Mouse (Mus musculus) megakaryocyte, embryonic 14.5 days (primary cell): Measurements from ENCODE around the gene Nkain4. TPM values are rescaled to one million over a fixed set of nuclear protein-coding genes. Genes with fewer than 3 reads are reported as not detected.

Experiments
- H3K27me3 ChIP-seq: replicated peaks from 2 replicates; pipeline ENCODE3; 2012; ENCODE audit warnings: inconsistent platforms
- H3K36me3 ChIP-seq: replicated peaks from 2 replicates; pipeline ENCODE3; 2012; ENCODE audit warnings: low read length, inconsistent platforms, mixed read lengths
- H3K4me1 ChIP-seq: 2 replicates; pipeline ENCODE4 v1.6.1; 2012; ENCODE audit warnings: inconsistent platforms
- H3K4me3 ChIP-seq: replicated peaks from 2 replicates; pipeline ENCODE3; 2012; ENCODE audit warnings: moderate library complexity, mild to moderate bottlenecking, inconsistent platforms
- H3K9me3 ChIP-seq: 2 replicates; pipeline ENCODE4 v1.6.1; 2012; ENCODE audit warnings: inconsistent platforms
- FLI1 ChIP-seq: IDR thresholded peaks from 2 replicates; pipeline ENCODE4 v1.6.1; 2012; ENCODE audit warnings: low read length, inconsistent platforms, mixed read lengths
- GATA1 ChIP-seq: IDR thresholded peaks from 3 replicates; pipeline ENCODE4 v1.6.1; 2012; ENCODE audit warnings: mixed read lengths, low read length, inconsistent platforms, borderline replicate concordance
- polyA plus RNA-seq: library from polyadenylated mRNA; stranded (reverse); fragments of >175 nt; gene quantifications from 2 replicates; pipeline ENCODE4 v1.2.3, GENCODE M21; 2012; ENCODE audit warnings: low replicate concordance; ENCODE audit not compliant: insufficient read depth

Nkain4 gene
- polyA plus RNA-seq, result not detected in 2 replicates

DNA sequence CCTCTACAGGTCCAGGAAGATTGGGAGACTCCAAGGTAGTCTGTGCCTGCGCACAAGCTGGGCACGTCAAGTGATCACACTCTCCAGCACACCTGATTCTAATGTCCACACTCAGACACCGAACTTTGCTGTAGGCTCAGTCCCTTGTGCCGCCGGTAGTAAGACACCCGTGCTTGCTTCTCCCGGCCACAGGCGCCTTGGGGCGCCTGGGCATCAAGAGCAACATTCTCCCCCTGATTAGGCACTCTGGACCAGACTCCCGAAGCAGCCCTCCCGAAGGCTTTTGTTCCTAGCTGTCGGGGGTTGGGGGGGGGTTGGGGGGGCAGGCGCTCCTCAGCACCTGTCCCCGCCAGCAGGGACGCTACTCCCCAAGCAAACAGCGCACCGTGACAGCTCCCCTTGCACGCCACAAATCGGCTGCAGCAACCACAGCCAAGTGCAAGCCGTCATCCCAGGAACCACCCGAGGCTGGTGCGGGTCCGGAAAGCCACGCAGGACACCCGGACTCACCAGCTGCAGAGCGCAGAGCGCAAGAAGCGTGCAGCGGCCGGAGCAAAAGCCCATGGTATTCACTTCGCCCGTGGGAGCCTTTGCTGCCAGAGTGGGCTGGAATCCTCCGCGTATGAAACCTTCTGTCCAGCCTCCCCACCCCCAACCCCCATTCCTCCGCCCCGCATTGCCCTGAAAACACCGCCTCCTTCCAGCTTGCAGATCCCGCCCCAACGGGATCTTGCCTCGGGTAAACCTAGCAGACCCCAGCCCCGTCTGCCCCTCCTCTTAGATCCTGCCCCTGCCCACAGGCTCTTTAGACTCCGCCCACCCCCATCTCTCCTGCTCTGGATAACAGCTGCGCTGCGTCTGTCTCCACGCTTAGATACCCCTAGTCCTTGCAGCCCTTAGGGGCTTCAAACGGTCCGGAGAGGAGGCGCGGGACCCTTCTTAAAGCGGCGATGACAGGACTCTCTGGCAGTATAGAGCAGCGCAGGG lies at the start of gene Nkain4:
Gene Nkain4, minus strand, starts transcription at position 639 of the 987 bp plus-strand sequence.
- Histone ChIP-seq H3K27me3 (peaks cover 88% of the 10 kb centered on the region), H3K4me1 (peaks cover 18% of the 10 kb centered on the region), H3K4me3 (peak within 1 kb of the TSS; percentile 46), H3K9me3 (no peaks in the 10 kb centered on the region), H3K36me3 (no peaks in the 10 kb centered on the region)
- TF ChIP-seq GATA1 (no peak), FLI1 (no peak)

- H3K27me3 ChIP-seq, result peaks cover 48% of the 10 kb centered on the region
- H3K9me3 ChIP-seq, result no peaks in the 10 kb centered on the region
- no peak overlapping the region for H3K4me3 ChIP-seq
- no peak for TF ChIP-seq FLI1
- TF ChIP-seq GATA1, result no peak
- peaks cover 4% of the 10 kb centered on the region for H3K36me3 ChIP-seq
- H3K4me1 ChIP-seq, result no peaks in the 10 kb centered on the region
These were observed 42.4 kb upstream of the Nkain4 start for GRCm38 (mm10) chr2:180996905-180997304.

- H3K36me3 ChIP-seq, result peaks cover 4% of the 10 kb centered on the region
- no peak overlapping the region for H3K4me3 ChIP-seq
- no peak for TF ChIP-seq GATA1
- TF ChIP-seq FLI1, result no peak
- no peaks in the 10 kb centered on the region for H3K9me3 ChIP-seq
- no peaks in the 10 kb centered on the region for H3K4me1 ChIP-seq
- peaks cover 44% of the 10 kb centered on the region for H3K27me3 ChIP-seq
These were observed 41.9 kb upstream of the Nkain4 start for GRCm38 (mm10) chr2:180996436-180996835.

DNA sequence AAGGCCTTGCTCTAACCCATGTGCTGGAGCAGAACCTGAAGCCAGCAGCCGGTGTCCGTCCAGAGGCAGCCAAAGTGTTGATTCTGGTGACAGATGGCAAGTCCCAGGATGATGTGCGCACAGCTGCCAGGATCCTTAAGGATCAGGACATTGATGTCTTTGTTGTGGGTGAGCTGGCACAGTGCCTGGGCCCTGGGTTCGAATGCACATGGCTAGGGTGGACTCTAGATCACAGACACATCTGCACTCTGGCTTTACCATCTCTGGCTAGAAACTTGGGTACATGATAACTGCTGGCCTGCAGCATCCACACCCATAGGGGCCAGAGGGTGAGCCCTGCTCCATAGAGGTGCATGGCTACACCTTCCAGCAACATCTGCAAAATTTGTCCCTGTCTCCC lies 41.0 kb upstream of the Nkain4 start:
- H3K4me1 ChIP-seq, result no peaks in the 10 kb centered on the region
- H3K4me3 ChIP-seq, result no peak overlapping the region
- H3K9me3 ChIP-seq, result no peaks in the 10 kb centered on the region
- peaks cover 39% of the 10 kb centered on the region for H3K27me3 ChIP-seq
- peaks cover 4% of the 10 kb centered on the region for H3K36me3 ChIP-seq
- no peak for TF ChIP-seq FLI1
- TF ChIP-seq GATA1, result no peak

DNA sequence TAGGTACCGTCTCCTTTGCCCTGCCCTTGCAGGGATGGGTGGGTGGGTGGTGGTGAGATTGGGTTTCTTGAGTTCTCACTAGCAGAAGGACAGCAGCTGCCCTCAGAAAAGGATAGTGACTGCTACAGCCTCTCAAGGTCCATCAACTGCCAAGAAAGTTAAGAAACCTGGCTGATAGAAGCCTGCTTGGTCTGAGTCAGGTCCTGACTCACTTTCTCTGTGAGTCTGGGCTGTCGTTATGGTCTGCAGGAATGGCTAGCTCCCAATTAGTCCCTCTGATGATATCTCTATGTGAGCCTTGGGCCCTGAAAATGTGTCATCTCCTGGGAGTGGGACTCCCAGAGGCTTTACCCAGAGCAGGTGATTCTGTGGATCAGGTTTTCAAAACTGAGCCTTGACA lies 39.9 kb upstream of the Nkain4 start:
- TF ChIP-seq FLI1 (no peak), GATA1 (no peak)
- peaks cover 29% of the 10 kb centered on the region for H3K27me3 ChIP-seq
- H3K4me3 ChIP-seq, result no peak overlapping the region
- no peaks in the 10 kb centered on the region for H3K4me1 ChIP-seq
- no peaks in the 10 kb centered on the region for H3K9me3 ChIP-seq
- peaks cover 4% of the 10 kb centered on the region for H3K36me3 ChIP-seq

- no peak for TF ChIP-seq FLI1
- TF ChIP-seq GATA1, result no peak
- H3K27me3 ChIP-seq, result peaks cover 5% of the 10 kb centered on the region
- peaks cover 9% of the 10 kb centered on the region for H3K36me3 ChIP-seq
- H3K4me3 ChIP-seq, result no peak overlapping the region
- H3K9me3 ChIP-seq, result no peaks in the 10 kb centered on the region
- H3K4me1 ChIP-seq, result no peaks in the 10 kb centered on the region
These were observed 35.8 kb upstream of the Nkain4 start for GRCm38 (mm10) chr2:180990347-180990746.

DNA sequence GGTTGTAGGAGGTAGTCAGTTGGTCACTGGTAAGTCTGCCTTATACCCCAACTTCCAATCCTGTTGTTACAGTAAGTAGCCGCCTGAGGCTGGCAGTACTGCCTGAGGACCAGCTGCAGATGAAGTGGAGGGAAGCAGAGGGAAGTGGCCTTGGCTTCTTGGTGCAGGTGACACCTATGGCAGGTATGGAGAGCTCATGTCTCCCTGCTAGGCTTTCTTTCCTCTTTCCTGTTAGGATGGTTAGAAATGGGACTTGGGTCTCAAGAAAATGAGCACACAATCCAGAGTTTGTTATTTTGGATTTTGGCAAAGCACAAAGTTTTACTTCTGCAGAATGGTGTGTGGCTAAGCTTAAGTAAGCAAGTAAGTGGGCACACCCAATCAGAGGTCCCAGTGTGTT lies 34.4 kb upstream of the Nkain4 start:
- TF ChIP-seq FLI1 (no peak), GATA1 (no peak)
- no peaks in the 10 kb centered on the region for H3K9me3 ChIP-seq
- no peaks in the 10 kb centered on the region for H3K27me3 ChIP-seq
- peaks cover 22% of the 10 kb centered on the region for H3K36me3 ChIP-seq
- no peak overlapping the region for H3K4me3 ChIP-seq
- H3K4me1 ChIP-seq, result peaks cover 4% of the 10 kb centered on the region

- Histone ChIP-seq H3K4me1 (peaks cover 9% of the 10 kb centered on the region), H3K27me3 (no peaks in the 10 kb centered on the region), H3K9me3 (no peaks in the 10 kb centered on the region), H3K36me3 (peaks cover 27% of the 10 kb centered on the region), H3K4me3 (no peak overlapping the region)
- TF ChIP-seq FLI1 (no peak), GATA1 (no peak)
These were observed 33.9 kb upstream of the Nkain4 start for GRCm38 (mm10) chr2:180988347-180988913.

DNA sequence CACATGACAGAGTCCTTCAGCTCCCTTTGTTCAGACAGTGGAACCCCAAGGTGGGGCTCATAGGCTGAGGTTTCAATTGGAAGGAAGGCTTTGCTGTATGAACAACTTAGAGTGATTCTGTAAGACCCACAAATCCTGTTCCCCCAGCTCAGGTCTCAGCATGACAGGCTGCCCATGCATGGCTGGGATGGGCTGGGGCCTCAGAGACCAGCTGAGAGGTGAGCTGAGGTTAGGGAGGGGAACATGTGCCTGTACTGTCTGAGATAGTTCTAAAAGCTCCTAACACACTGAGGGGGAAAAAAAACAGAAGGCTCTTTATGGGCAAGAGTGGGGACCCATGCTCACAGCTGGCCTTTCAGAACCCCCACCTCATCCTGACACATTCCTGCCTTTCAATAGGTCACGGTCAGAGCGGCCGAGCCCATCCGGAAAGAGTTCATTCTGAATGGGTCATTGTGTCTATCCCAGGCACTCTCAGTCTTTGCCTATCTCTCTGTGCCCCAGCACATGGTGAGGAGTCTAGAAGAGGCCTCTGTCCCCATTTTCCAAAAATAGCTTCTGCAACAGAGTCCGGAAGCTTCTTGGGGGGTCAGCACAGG lies 33.0 kb upstream of the Nkain4 start:
- Histone ChIP-seq H3K9me3 (no peaks in the 10 kb centered on the region), H3K36me3 (peaks cover 34% of the 10 kb centered on the region), H3K4me1 (peaks cover 18% of the 10 kb centered on the region), H3K4me3 (no peak overlapping the region), H3K27me3 (no peaks in the 10 kb centered on the region)
- TF ChIP-seq GATA1 (no peak), FLI1 (no peak)

DNA sequence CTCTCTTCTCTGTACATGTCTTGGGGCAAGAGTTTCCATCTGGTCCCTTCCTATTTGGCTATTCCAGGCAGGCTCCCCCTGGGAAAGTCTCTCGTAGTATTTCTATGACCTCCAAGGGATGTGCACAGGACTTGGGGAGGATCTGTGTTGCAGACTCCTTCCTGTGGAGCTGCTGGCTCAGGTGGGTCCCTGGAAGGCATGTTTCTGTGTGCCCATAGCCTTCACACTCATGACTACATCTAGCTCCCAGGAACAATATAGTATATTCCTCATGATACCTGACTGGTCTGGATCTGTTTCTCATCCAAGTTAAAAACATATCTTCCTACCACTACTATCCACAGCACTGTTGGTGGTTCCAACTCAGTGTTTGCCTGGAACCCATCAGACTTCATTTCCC lies 32.5 kb upstream of the Nkain4 start:
- Histone ChIP-seq H3K9me3 (no peaks in the 10 kb centered on the region), H3K4me1 (peaks cover 23% of the 10 kb centered on the region), H3K4me3 (no peak overlapping the region), H3K36me3 (peaks cover 37% of the 10 kb centered on the region), H3K27me3 (no peaks in the 10 kb centered on the region)
- TF ChIP-seq FLI1 (no peak), GATA1 (no peak)
